8 mouse cellular contexts compared by ENCODE assay signal in genomic region chr16:20496671-20497600, GRCm38 (mm10). TPM values are rescaled to one million over a fixed set of nuclear protein-coding genes. Genes with fewer than 3 reads are reported as not detected.
DNase-seq lines count a peak whose midpoint lies in the region; ATAC-seq and TF ChIP-seq lines count a peak whose summit lies in the region.

No protein-coding gene starts in this region.

- peak; percentile 73 for ATAC-seq in erythroblast, adult 5-6 weeks (replicated peaks; ENCODE audit: low FRiP score, poor library complexity, severe bottlenecking)
- no peak for ATAC-seq in heart, embryonic 15.5 days (replicated peaks; ENCODE audit: insufficient number of reproducible peaks, insufficient read depth, low FRiP score, low read depth)
- peak; percentile 54 for ATAC-seq in liver, postnatal 0 days
- 0 out of 2 replicates have a peak, but pooled peaks have one; percentile 10 for ATAC-seq in neural tube, embryonic 12.5 days (ENCODE audit: low FRiP score, low read depth)

- TF ChIP-seq CTCF in liver, postnatal 0 days (IDR thresholded peaks at IDR 0.05; ENCODE audit: low read depth) = peak; percentile 91

- DNase-seq in CD8-positive naive resting alpha-beta T cell, adult 2 months (ENCODE audit: low read depth in 2 of 2, low spot score in 2 of 2) = peak; percentile 53 to 76
- peak; percentile 40 to 65 for DNase-seq in adrenal gland, postnatal 36 days
- DNase-seq in kidney, postnatal 25 days = peak; percentile 48 to 71
- peak; percentile 65 for DNase-seq in liver, postnatal 0 days
- peak; percentile 51 for DNase-seq in thymus, postnatal 4 days

- H3K4me3 ChIP-seq in heart, embryonic 15.5 days = peak overlapping the region; percentile 41
- peak overlapping the region; percentile 48 for H3K4me3 ChIP-seq in liver, postnatal 0 days (ENCODE audit: low read depth, low read length)
- peak overlapping the region; percentile 19 for H3K4me3 ChIP-seq in neural tube, embryonic 12.5 days

- WGBS in heart, embryonic 15.5 days = 14% methylated on average over 25 of the region's 25 CpGs
- WGBS in liver, postnatal 0 days (ENCODE audit: insufficient replicate concordance) = 19% methylated on average over 25 of the region's 25 CpGs
- WGBS in neural tube, embryonic 12.5 days = 24% methylated on average over 25 of the region's 25 CpGs

- H3K9ac ChIP-seq in heart, embryonic 15.5 days = peak overlapping the region; percentile 40
- peak overlapping the region; percentile 50 for H3K9ac ChIP-seq in liver, postnatal 0 days (replicated peaks)
- H3K9ac ChIP-seq in neural tube, embryonic 12.5 days = no peak overlapping the region

- H3K4me2 ChIP-seq in heart, embryonic 15.5 days = peak overlapping the region; percentile 73
- H3K4me2 ChIP-seq in liver, postnatal 0 days (ENCODE audit: low read depth, low read length) = peak overlapping the region; percentile 74
- H3K4me2 ChIP-seq in neural tube, embryonic 12.5 days (replicated peaks) = peak overlapping the region; percentile 59

- peak overlapping the region; percentile 18; the same call in 1 of the 2 replicates for H3K27ac ChIP-seq in heart, embryonic 15.5 days
- H3K27ac ChIP-seq in liver, postnatal 0 days (ENCODE audit: low read depth) = 0 out of 2 replicates have a peak overlapping the region, but pooled peaks have one; percentile 4
- H3K27ac ChIP-seq in neural tube, embryonic 12.5 days = no peak overlapping the region

- H3K9me3 ChIP-seq in heart, embryonic 15.5 days (replicated peaks) = no peaks in the 10 kb centered on the region
- H3K9me3 ChIP-seq in liver, postnatal 0 days (ENCODE audit: low read length) = no peaks in the 10 kb centered on the region
- H3K9me3 ChIP-seq in neural tube, embryonic 12.5 days = no peaks in the 10 kb centered on the region

- no peaks in the 10 kb centered on the region for H3K27me3 ChIP-seq in heart, embryonic 15.5 days
- H3K27me3 ChIP-seq in liver, postnatal 0 days (ENCODE audit: insufficient read depth, low read length) = no peaks in the 10 kb centered on the region
- H3K27me3 ChIP-seq in neural tube, embryonic 12.5 days (replicated peaks) = peaks cover 4% of the 10 kb centered on the region; the same call in 1 of the 2 replicates

- H3K4me1 ChIP-seq in heart, embryonic 15.5 days (replicated peaks) = peaks cover 15% of the 10 kb centered on the region
- peaks cover 15% of the 10 kb centered on the region for H3K4me1 ChIP-seq in liver, postnatal 0 days (ENCODE audit: insufficient read depth)
- H3K4me1 ChIP-seq in neural tube, embryonic 12.5 days = peaks cover 12% of the 10 kb centered on the region

- peaks cover 13% of the 10 kb centered on the region for H3K36me3 ChIP-seq in heart, embryonic 15.5 days
- peaks cover 10% of the 10 kb centered on the region for H3K36me3 ChIP-seq in liver, postnatal 0 days (replicated peaks; ENCODE audit: insufficient read depth, low read length)
- H3K36me3 ChIP-seq in neural tube, embryonic 12.5 days = peaks cover 13% of the 10 kb centered on the region

- no peak for TF ChIP-seq EP300 in liver, postnatal 0 days (IDR thresholded peaks at IDR 0.05; ENCODE audit: low read depth)

RNA-seq across cellular contexts. Expression of gene Eif2b5, which starts 1.7 kb away (rescaled TPM):
- total RNA-seq in adrenal gland, postnatal 36 days (2021) = 10 to 100 TPM; 62.4 to 62.6 TPM
- 7.7 and 10.4 TPM in 2 replicates for total RNA-seq in erythroblast, adult 5-6 weeks (2015; ENCODE audit: low replicate concordance)
- 9.1 and 14.1 TPM in 2 replicates for total RNA-seq in erythroblast, adult 5-6 weeks (2017; ENCODE audit: low replicate concordance)
- 66.6 and 75.9 TPM in 2 replicates for polyA plus RNA-seq in heart, embryonic 15.5 days (2015; fragmentation: Nextera tagmentation; extraction: Ambion mirVana)
- 25.3 and 26.1 TPM in 2 replicates for polyA plus RNA-seq in liver, postnatal 0 days (2015; fragmentation: Nextera tagmentation; extraction: Ambion mirVana)
- polyA plus RNA-seq in neural tube, embryonic 12.5 days (2016; fragmentation: Nextera tagmentation; extraction: Ambion mirVana) = 121 and 125 TPM in 2 replicates

RNA-seq across cellular contexts. Expression of gene Dvl3, which starts 19.8 kb away (rescaled TPM):
- 10 to 100 TPM; 40.7 to 45.2 TPM for total RNA-seq in adrenal gland, postnatal 36 days (2021)
- 3.8 and 10.0 TPM in 2 replicates for total RNA-seq in erythroblast, adult 5-6 weeks (2015; ENCODE audit: low replicate concordance)
- total RNA-seq in erythroblast, adult 5-6 weeks (2017; ENCODE audit: low replicate concordance) = 1.1 and 1.7 TPM in 2 replicates
- polyA plus RNA-seq in heart, embryonic 15.5 days (2015; fragmentation: Nextera tagmentation; extraction: Ambion mirVana) = 16.9 and 24.3 TPM in 2 replicates
- 3.0 and 3.5 TPM in 2 replicates for polyA plus RNA-seq in liver, postnatal 0 days (2015; fragmentation: Nextera tagmentation; extraction: Ambion mirVana)
- polyA plus RNA-seq in neural tube, embryonic 12.5 days (2016; fragmentation: Nextera tagmentation; extraction: Ambion mirVana) = 48.2 and 54.9 TPM in 2 replicates

RNA-seq across cellular contexts. Expression of gene Ap2m1, which starts 38.3 kb away (rescaled TPM):
- 100 to 1,000 TPM; 279 to 383 TPM for total RNA-seq in adrenal gland, postnatal 36 days (2021)
- total RNA-seq in erythroblast, adult 5-6 weeks (2015; ENCODE audit: low replicate concordance) = 124 and 125 TPM in 2 replicates
- total RNA-seq in erythroblast, adult 5-6 weeks (2017; ENCODE audit: low replicate concordance) = 81.1 and 126 TPM in 2 replicates
- 440 and 469 TPM in 2 replicates for polyA plus RNA-seq in heart, embryonic 15.5 days (2015; fragmentation: Nextera tagmentation; extraction: Ambion mirVana)
- 288 and 308 TPM in 2 replicates for polyA plus RNA-seq in liver, postnatal 0 days (2015; fragmentation: Nextera tagmentation; extraction: Ambion mirVana)
- 922 and 966 TPM in 2 replicates for polyA plus RNA-seq in neural tube, embryonic 12.5 days (2016; fragmentation: Nextera tagmentation; extraction: Ambion mirVana)

RNA-seq across cellular contexts. Expression of gene Abcf3, which starts 51.4 kb away (rescaled TPM):
- total RNA-seq in adrenal gland, postnatal 36 days (2021) = 10 to 100 TPM; 86.0 to 95.3 TPM
- 8.2 and 11.0 TPM in 2 replicates for total RNA-seq in erythroblast, adult 5-6 weeks (2015; ENCODE audit: low replicate concordance)
- total RNA-seq in erythroblast, adult 5-6 weeks (2017; ENCODE audit: low replicate concordance) = 8.9 and 24.7 TPM in 2 replicates
- 47.1 and 50.5 TPM in 2 replicates for polyA plus RNA-seq in heart, embryonic 15.5 days (2015; fragmentation: Nextera tagmentation; extraction: Ambion mirVana)
- 18.0 and 19.8 TPM in 2 replicates for polyA plus RNA-seq in liver, postnatal 0 days (2015; fragmentation: Nextera tagmentation; extraction: Ambion mirVana)
- polyA plus RNA-seq in neural tube, embryonic 12.5 days (2016; fragmentation: Nextera tagmentation; extraction: Ambion mirVana) = 70.9 and 81.2 TPM in 2 replicates
